Mouse (Mus musculus): ENCODE measurements around the gene Kdm2b. TPM values are rescaled to one million over a fixed set of nuclear protein-coding genes. Genes with fewer than 3 reads are reported as not detected.
A peak's percentile ranks its signal among the peaks of the same experiment; 100 is the strongest.

Kdm2b gene
- total RNA-seq, 2 experiments from 2014 or later = 23.1 to 23.3 TPM

GRCm38 (mm10) chr5:122937031-122937430 is 52.6 kb downstream of the Kdm2b start:
- no peak for DNase-seq

GRCm38 (mm10) chr5:122935810-122936209 is 53.8 kb downstream of the Kdm2b start:
- no peak for DNase-seq

More at GRCm38 (mm10) chr5:122937031-122937430, 52.6 kb downstream of the Kdm2b start:
- intact Hi-C loops (cut with DNase I) = no loop called here

GRCm38 (mm10) chr5:122930991-122931390 is 58.6 kb downstream of the Kdm2b start:
- intact Hi-C loops (cut with DNase I) = no loop called here
- DNase-seq = peak in 1 of 2 experiments; percentile 31

More at GRCm38 (mm10) chr5:122935810-122936209, 53.8 kb downstream of the Kdm2b start:
- intact Hi-C loops (cut with DNase I) = no loop called here

GRCm38 (mm10) chr5:122928293-122928692 is 61.3 kb downstream of the Kdm2b start:
- intact Hi-C loops (cut with DNase I) = no loop called here
- no peak for DNase-seq

GRCm38 (mm10) chr5:122927703-122928102 is 61.9 kb downstream of the Kdm2b start:
- intact Hi-C loops (cut with DNase I) = no loop called here
- DNase-seq = no peak

GRCm38 (mm10) chr5:122927092-122927491 is 62.5 kb downstream of the Kdm2b start:
- DNase-seq = peak in 1 of 2 experiments; percentile 19
- intact Hi-C loops (cut with DNase I) = no loop called here

- intact Hi-C loops (cut with DNase I) = no loop called here
- no peak for DNase-seq
Observed at GRCm38 (mm10) chr5:122926341-122926740, 63.3 kb downstream of the Kdm2b start.

GRCm38 (mm10) chr5:122925534-122925958 is 64.1 kb downstream of the Kdm2b start:
- intact Hi-C loops (cut with DNase I) = loop anchor here (2.0 kb wide), 2 partner anchors 89 to 123 kb away; partner anchors contain the start of gene Orai1
- peak; percentile 78 to 89 for DNase-seq

GRCm38 (mm10) chr5:122923871-122924465 is 65.7 kb downstream of the Kdm2b start:
- intact Hi-C loops (cut with DNase I) = loop anchor here (2.0 kb wide), 2 partner anchors 91 to 125 kb away; partner anchors contain the start of gene Orai1

GRCm38 (mm10) chr5:122921941-122922340 is 67.7 kb downstream of the Kdm2b start:
- intact Hi-C loops (cut with DNase I) = no loop called here
- DNase-seq = no peak

More at GRCm38 (mm10) chr5:122923871-122924465, 65.7 kb downstream of the Kdm2b start:
- DNase-seq = peak; percentile 53 to 70

GRCm38 (mm10) chr5:122920557-122920956 is 69.1 kb downstream of the Kdm2b start:
- intact Hi-C loops (cut with DNase I) = no loop called here

GRCm38 (mm10) chr5:122917982-122918711 is 71.5 kb downstream of the Kdm2b start:
- intact Hi-C loops (cut with DNase I) = no loop called here
- no peak for DNase-seq

More at GRCm38 (mm10) chr5:122920557-122920956, 69.1 kb downstream of the Kdm2b start:
- no peak for DNase-seq

- intact Hi-C loops (cut with DNase I) = no loop called here
- no peak for DNase-seq
Observed at GRCm38 (mm10) chr5:122916147-122916546, 73.5 kb downstream of the Kdm2b start.

- intact Hi-C loops (cut with DNase I) = no loop called here
- no peak for DNase-seq
Observed at GRCm38 (mm10) chr5:122912863-122913262, 76.8 kb downstream of the Kdm2b start.

- intact Hi-C loops (cut with DNase I) = no loop called here
- peak; percentile 43 to 73 for DNase-seq
Observed at GRCm38 (mm10) chr5:122909481-122909880, 80.1 kb downstream of the Kdm2b start.

- intact Hi-C loops (cut with DNase I) = no loop called here
- DNase-seq = no peak
Observed at GRCm38 (mm10) chr5:122908001-122908400, 81.6 kb downstream of the Kdm2b start.

GRCm38 (mm10) chr5:122907182-122907581 is 82.4 kb downstream of the Kdm2b start:
- no peak for DNase-seq
- intact Hi-C loops (cut with DNase I) = no loop called here

GRCm38 (mm10) chr5:122903165-122903564 is 86.5 kb downstream of the Kdm2b start:
- intact Hi-C loops (cut with DNase I) = no loop called here
- DNase-seq = no peak

- DNase-seq = no peak
- intact Hi-C loops (cut with DNase I) = no loop called here
Observed at GRCm38 (mm10) chr5:122902228-122902627, 87.4 kb downstream of the Kdm2b start.

- intact Hi-C loops (cut with DNase I) = no loop called here
- DNase-seq = no peak
Observed at GRCm38 (mm10) chr5:122901666-122902065, 88.0 kb downstream of the Kdm2b start.

- intact Hi-C loops (cut with DNase I) = no loop called here
- DNase-seq = no peak
Observed at GRCm38 (mm10) chr5:122901179-122901578, 88.4 kb downstream of the Kdm2b start.

Data from heart, postnatal 10 days (tissue).